Mouse (Mus musculus) induced T-regulatory cell, adult 2 months (primary cell): ENCODE data around the gene Zfyve28.
A peak's percentile ranks its signal among the peaks of the same experiment; 100 is the strongest.

ENCODE experiments used
- DNase-seq: peaks from one replicate; pipeline ENCODE4 v3.0.0-alpha.2; 2012; ENCODE audit warnings: low read depth

The Zfyve28 gene

GRCm38 (mm10) chr5:34250090-34250489, 38.2 kb downstream of the Zfyve28 start:
- no peak for DNase-seq

- DNase-seq: peak; percentile 32
Observed at GRCm38 (mm10) chr5:34249132-34249531, 39.1 kb downstream of the Zfyve28 start.

- no peak for DNase-seq
Observed at GRCm38 (mm10) chr5:34246443-34246842, 41.8 kb downstream of the Zfyve28 start.

- no peak for DNase-seq
Observed at GRCm38 (mm10) chr5:34243062-34243461, 45.2 kb downstream of the Zfyve28 start.

- no peak for DNase-seq
Observed at GRCm38 (mm10) chr5:34242224-34242963, 45.9 kb downstream of the Zfyve28 start.

- DNase-seq: no peak
Observed at GRCm38 (mm10) chr5:34238444-34238843, 49.8 kb downstream of the Zfyve28 start.

- peak; percentile 85 for DNase-seq
Observed at GRCm38 (mm10) chr5:34235898-34236420, 52.3 kb downstream of the Zfyve28 start.

GRCm38 (mm10) chr5:34235056-34235455, 53.2 kb downstream of the Zfyve28 start:
- no peak for DNase-seq

- no peak for DNase-seq
Observed at GRCm38 (mm10) chr5:34233221-34233515, 55.1 kb downstream of the Zfyve28 start.

- DNase-seq: peak; percentile 44
Observed at GRCm38 (mm10) chr5:34232481-34233220, 55.6 kb downstream of the Zfyve28 start.

- DNase-seq: no peak
Observed at GRCm38 (mm10) chr5:34231901-34232300, 56.3 kb downstream of the Zfyve28 start.

- peak; percentile 50 for DNase-seq
Observed at GRCm38 (mm10) chr5:34230599-34231485, 57.4 kb downstream of the Zfyve28 start.

- DNase-seq: no peak
Observed at GRCm38 (mm10) chr5:34229503-34229902, 58.7 kb downstream of the Zfyve28 start.

- DNase-seq: no peak
Observed at GRCm38 (mm10) chr5:34225516-34225915, 62.7 kb downstream of the Zfyve28 start.

- no peak for DNase-seq
Observed at GRCm38 (mm10) chr5:34224515-34224914, 63.7 kb downstream of the Zfyve28 start.

- DNase-seq: no peak
Observed at GRCm38 (mm10) chr5:34220001-34220400, 68.2 kb downstream of the Zfyve28 start.

GRCm38 (mm10) chr5:34218672-34219071, 69.6 kb downstream of the Zfyve28 start:
- DNase-seq: no peak

- DNase-seq: no peak
Observed at GRCm38 (mm10) chr5:34217756-34218155, 70.5 kb downstream of the Zfyve28 start.

GRCm38 (mm10) chr5:34216025-34216424, 72.2 kb downstream of the Zfyve28 start:
- no peak for DNase-seq

- no peak for DNase-seq
Observed at GRCm38 (mm10) chr5:34213659-34214058, 74.6 kb downstream of the Zfyve28 start.

- DNase-seq: peak; percentile 91
Observed at GRCm38 (mm10) chr5:34210279-34210678, 78.0 kb downstream of the Zfyve28 start.

GRCm38 (mm10) chr5:34207503-34207902, 80.7 kb downstream of the Zfyve28 start:
- no peak for DNase-seq
